Mouse (Mus musculus) adrenal gland, postnatal 36 days (tissue): ENCODE data around the gene Amh. TPM values are rescaled to one million over a fixed set of nuclear protein-coding genes. Genes with fewer than 3 reads are reported as not detected.

Experiments
- DNase-seq, 2 experiments: peaks; one replicate each; pipeline ENCODE4 v3.0.0; 2021; ENCODE audit warnings: mixed read lengths in 1 of 2
- microRNA-seq: library from miRNA; unstranded; fragments of <30 nt; microRNA quantifications from one replicate; pipeline ENCODE4 v1.2.0, GENCODE M21; 2021
- total RNA-seq, 2 experiments: library from RNA; stranded (reverse); gene quantifications; 2 replicates each; pipeline ENCODE4 v1.2.3; 2021

The Amh gene
- total RNA-seq, 2 experiments from 2014 or later, result 0.40 to 0.83 TPM

DNA sequence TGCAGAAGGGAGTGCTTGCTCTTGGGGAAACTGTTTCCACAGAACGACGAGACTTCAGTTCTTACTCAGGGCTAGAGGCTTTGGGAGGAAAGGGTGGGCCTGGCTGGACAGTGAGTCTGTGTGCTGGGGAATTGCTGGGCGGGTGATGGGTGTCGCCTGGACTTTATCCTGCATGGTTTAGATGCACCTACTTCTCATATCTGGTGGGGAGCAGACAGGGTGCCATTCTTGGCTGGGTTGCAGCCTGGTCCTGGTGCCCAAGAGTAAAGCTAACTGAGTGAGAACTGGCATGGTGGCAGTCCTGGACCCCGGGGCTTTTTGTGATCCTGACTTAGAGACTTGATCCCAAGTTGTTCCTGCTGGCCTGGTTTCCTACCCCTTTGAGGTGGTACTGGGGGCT is 51.9 kb downstream of the Amh start:
- no peak for DNase-seq

Small RNA genes within 50 kb of the gene (microRNA-seq; reads per million reads assigned to microRNA genes)
- gene Mir1982, result 2.0 reads per million

Other genes with a start within 250 kb of the Amh start
- 10 to 100 TPM; 28.3 to 42.9 TPM for gene Rexo1, start 243.7 kb upstream of the Amh start, total RNA-seq
- gene Klf16, start 227.9 kb upstream of the Amh start, total RNA-seq, result 10 to 100 TPM; 13.6 to 14.1 TPM
- gene Abhd17a, start 214.9 kb upstream of the Amh start, total RNA-seq, result 100 to 1,000 TPM; 103 to 107 TPM
- 10 to 100 TPM; 64.3 to 64.6 TPM for gene Scamp4, start 202.4 kb upstream of the Amh start, total RNA-seq
- gene Adat3, start 202.4 kb upstream of the Amh start, total RNA-seq, result 1 to 10 TPM; 2.7 to 6.1 TPM
- 1 to 10 TPM; 1.6 to 2.6 TPM for gene Gm49322, start 199.2 kb upstream of the Amh start, total RNA-seq
- gene Csnk1g2, start 182.4 kb upstream of the Amh start, total RNA-seq, result 100 to 1,000 TPM; 129 to 135 TPM
- 10 to 100 TPM; 61.7 to 71.2 TPM for gene Btbd2, start 148.2 kb upstream of the Amh start, total RNA-seq
- 100 to 1,000 TPM; 178 to 198 TPM for gene Mknk2, start 127.1 kb upstream of the Amh start, total RNA-seq
- 10 to 100 TPM; 19.4 to 20.1 TPM for gene Mob3a, start 103.3 kb upstream of the Amh start, total RNA-seq
- 10 to 100 TPM in 1 of 2 experiments, 1 to 10 TPM in 1; 9.9 to 16.6 TPM for gene Izumo4, start 103.1 kb upstream of the Amh start, total RNA-seq
- 10 to 100 TPM; 80.3 to 99.6 TPM for gene Ap3d1, start 63.0 kb upstream of the Amh start, total RNA-seq
- gene Dot1l, start 50.0 kb upstream of the Amh start, total RNA-seq, result 10 to 100 TPM; 53.2 to 64.6 TPM
- 10 to 100 TPM; 51.4 to 55.6 TPM for gene Sf3a2, start 7.0 kb upstream of the Amh start, total RNA-seq
- 10 to 100 TPM; 84.6 to 86.8 TPM for gene Plekhj1, start 6.6 kb upstream of the Amh start, total RNA-seq
- 1 to 10 TPM; 4.7 to 7.2 TPM for gene Jsrp1, start 8.3 kb downstream of the Amh start, total RNA-seq
- gene Oaz1, start 21.4 kb downstream of the Amh start, total RNA-seq, result 1,000 to 10,000 TPM in 1 of 2 experiments, 100 to 1,000 TPM in 1; 923 to 1,039 TPM
- gene Lingo3, start 38.8 kb downstream of the Amh start, total RNA-seq, result 1 to 10 TPM; 5.8 TPM
- 10 to 100 TPM; 26.6 to 36.8 TPM for gene Lsm7, start 50.0 kb downstream of the Amh start, total RNA-seq
- gene Sppl2b, start 50.0 kb downstream of the Amh start, total RNA-seq, result 10 to 100 TPM; 28.1 to 30.3 TPM
- gene Tmprss9, start 66.6 kb downstream of the Amh start, total RNA-seq, result not detected
- 100 to 1,000 TPM; 202 to 239 TPM for gene Timm13, start 95.7 kb downstream of the Amh start, total RNA-seq
- gene Lmnb2, start 113.0 kb downstream of the Amh start, total RNA-seq, result 10 to 100 TPM; 11.2 to 17.2 TPM
- 100 to 1,000 TPM in 1 of 2 experiments, 10 to 100 TPM in 1; 81.7 to 149 TPM for gene Gadd45b, start 124.8 kb downstream of the Amh start, total RNA-seq
- 1 to 10 TPM; 6.4 to 6.7 TPM for gene Gng7, start 209.7 kb downstream of the Amh start, total RNA-seq
- gene Diras1, start 220.4 kb downstream of the Amh start, total RNA-seq, result 1 to 10 TPM; 1.2 to 1.5 TPM
- gene Slc39a3, start 232.2 kb downstream of the Amh start, total RNA-seq, result 10 to 100 TPM; 33.2 to 68.5 TPM